In the genomic region with DNA sequence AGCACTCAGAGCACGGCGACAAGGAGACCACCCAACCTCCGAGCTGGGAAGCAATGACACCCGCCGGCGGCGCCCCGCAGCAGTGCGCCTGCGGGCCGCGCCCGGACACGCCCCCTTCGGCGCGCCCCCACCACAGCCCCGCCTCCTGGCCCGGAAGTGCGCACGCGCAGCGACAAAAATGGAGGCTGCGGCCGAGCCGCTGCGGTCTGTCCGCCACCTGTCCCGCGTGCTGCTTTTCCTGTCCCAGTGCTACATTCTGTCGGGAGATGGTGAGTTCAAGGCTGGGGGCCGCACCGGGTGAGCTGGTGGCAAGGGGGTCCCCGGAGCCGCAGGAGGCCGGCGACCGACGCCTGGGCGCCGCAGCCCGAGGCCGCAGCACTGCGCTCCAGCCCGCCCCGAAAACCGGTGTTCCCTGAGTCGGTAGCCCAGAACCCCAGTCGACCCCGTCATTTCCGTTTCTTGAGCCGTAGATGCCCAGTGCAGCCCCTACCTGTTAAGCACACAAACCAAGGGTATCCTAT, we compare ENCODE assay signal across 8 mouse cellular contexts. TPM values are rescaled to one million over a fixed set of nuclear protein-coding genes. Genes with fewer than 3 reads are reported as not detected.
DNase-seq lines count a peak whose midpoint lies in the region; ATAC-seq lines count a peak whose summit lies in the region.

No protein-coding gene starts in this region.

- no peaks in the 10 kb centered on the region for H3K27me3 ChIP-seq in megakaryocyte, embryonic 14.5 days (replicated peaks)

- H3K36me3 ChIP-seq in megakaryocyte, embryonic 14.5 days (replicated peaks; ENCODE audit: low read length): peaks cover 57% of the 10 kb centered on the region

- peak; percentile 90 to 96 for DNase-seq in adrenal gland, adult (ENCODE audit: inconsistent age in 2 of 2, low spot score in 1 of 2)
- DNase-seq in embryo, embryonic 10 days (ENCODE audit: low spot score): peak; percentile 87
- peak; percentile 89 for DNase-seq in gastrocnemius, postnatal 14 days
- DNase-seq in left cerebral cortex, adult 9 months (ENCODE audit: low spot score in 2 of 2): peak; percentile 52 to 83
- peak; percentile 86 for DNase-seq in right cerebral cortex, adult 2 months (ENCODE audit: low spot score in 2 of 2)
- peak; percentile 58 for DNase-seq in urinary bladder, postnatal 10 days (ENCODE audit: low spot score)

- intact Hi-C loops in gastrocnemius, postnatal 14 days (cut with DNase I; ENCODE audit: low total_unique reads): no loop called here

- H3K4me1 ChIP-seq in megakaryocyte, embryonic 14.5 days: peaks cover 28% of the 10 kb centered on the region

- H3K9me3 ChIP-seq in megakaryocyte, embryonic 14.5 days: no peaks in the 10 kb centered on the region

- peak; percentile 90 for ATAC-seq in inflammation-experienced regulatory T-cells, adult 6 months

- H3K4me3 ChIP-seq in megakaryocyte, embryonic 14.5 days (replicated peaks): peak overlapping the region; percentile 95

RNA-seq across cellular contexts. Expression of a gene that starts 2.4 kb away (rescaled TPM):
- total RNA-seq in gastrocnemius, postnatal 14 days (2021): 10 to 100 TPM; 11.5 to 14.5 TPM
- polyA plus RNA-seq in inflammation-experienced regulatory T-cells, adult 6 months (2017; shearing (Covaris generic)): 10 to 100 TPM; 83.6 to 99.5 (median 99.3) TPM
- 14.8 and 14.9 TPM in 2 replicates for polyA plus RNA-seq in megakaryocyte, embryonic 14.5 days (2012; ENCODE audit: insufficient read depth, low replicate concordance)

RNA-seq across cellular contexts. Expression of a gene that starts 48.7 kb away (rescaled TPM):
- total RNA-seq in gastrocnemius, postnatal 14 days (2021): 10 to 100 TPM; 39.0 to 41.0 TPM
- polyA plus RNA-seq in inflammation-experienced regulatory T-cells, adult 6 months (2017; shearing (Covaris generic)): 1 to 10 TPM in 2 of 3 experiments, under 1 TPM in 1; 0.92 to 2.1 (median 1.7) TPM
- 1.2 and 2.3 TPM in 2 replicates for polyA plus RNA-seq in megakaryocyte, embryonic 14.5 days (2012; ENCODE audit: insufficient read depth, low replicate concordance)

Comparison
In these comparisons a context has a peak if more than half of its experiments do, and no peak if none do; other contexts are left out.
1. Peak in every context shown above with its lines: DNase-seq, ATAC-seq and H3K4me3 ChIP-seq.